Mouse (Mus musculus) heart, postnatal 25 days (tissue): ENCODE data around the gene Gm10112. TPM values are rescaled to one million over a fixed set of nuclear protein-coding genes. Genes with fewer than 3 reads are reported as not detected.

Experiments used
- DNase-seq: peaks from one replicate; pipeline ENCODE4 v3.0.0; 2022; ENCODE audit warnings: low spot score
- intact Hi-C: fragments of 180-260 bp; cut with DNase I; formaldehyde crosslinking; loops from one replicate; pipeline ENCODE4 v1.15.1; 2025
- total RNA-seq, 2 experiments: library from RNA; stranded (reverse); gene quantifications; 2 replicates each; pipeline ENCODE4 v1.2.3; 2021

Gm10112 gene
- not detected for total RNA-seq

DNA sequence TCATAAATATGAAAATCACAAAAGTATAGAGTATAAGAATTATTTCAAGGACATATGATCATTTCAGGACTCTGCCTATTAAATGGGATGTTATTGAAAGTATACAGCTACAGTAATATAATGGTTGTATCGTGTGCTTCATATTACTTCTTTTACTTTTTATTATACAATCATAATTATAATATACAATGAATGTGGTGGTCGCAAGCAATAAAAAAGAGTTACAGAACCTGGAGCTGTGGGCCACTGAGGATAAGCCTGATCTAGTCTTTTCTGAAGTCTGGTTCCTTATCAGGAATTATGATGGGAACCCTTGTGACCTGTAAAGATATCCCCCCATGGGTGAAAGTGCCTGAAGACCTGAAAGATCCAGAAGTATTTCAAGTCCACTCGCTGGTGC is at the start of gene Gm10112:
Gene Gm10112, plus strand, starts transcription at position 301 of the 400 bp plus-strand sequence.
- intact Hi-C loops = no loop called here
- no peak for DNase-seq

DNA sequence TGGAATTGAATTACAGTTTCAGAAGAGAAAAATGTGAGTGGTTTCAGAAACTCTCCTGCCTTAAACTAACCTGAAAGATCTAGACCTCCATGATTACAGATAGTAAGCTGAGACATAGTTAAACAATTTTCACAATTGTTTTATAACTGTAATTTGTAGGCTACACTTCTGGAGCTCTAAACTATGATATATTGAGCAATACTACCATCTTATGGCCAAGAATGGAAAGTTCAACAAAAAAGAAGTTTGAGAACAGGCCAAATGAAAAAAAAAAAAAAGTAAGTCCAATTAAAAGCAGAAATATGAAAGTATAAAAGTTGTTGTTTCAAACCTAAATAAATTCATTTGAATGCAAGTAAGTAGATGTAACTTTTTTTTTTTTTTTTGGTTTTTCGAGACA is 21.4 kb downstream of the Gm10112 start:
- intact Hi-C loops = no loop called here

DNA sequence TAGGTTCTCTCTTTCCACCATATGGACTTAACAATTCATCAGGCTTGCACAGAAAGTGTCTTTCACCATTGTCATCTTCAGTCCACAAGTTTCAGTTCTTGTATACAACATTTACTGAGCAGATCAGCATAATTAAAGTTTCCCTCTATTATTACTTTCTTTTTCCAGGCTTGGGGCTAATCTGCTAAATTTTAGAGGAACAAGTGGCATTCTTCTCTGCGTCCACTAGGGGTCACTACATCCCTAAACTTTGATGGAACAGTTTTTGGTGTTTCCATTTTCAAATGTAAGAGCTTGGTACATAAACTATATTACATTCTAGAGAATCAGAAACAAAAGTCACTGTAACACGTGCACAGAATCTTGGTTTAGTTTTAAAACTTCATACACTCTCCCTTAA is 28.2 kb downstream of the Gm10112 start:
- DNase-seq = no peak
- intact Hi-C loops = no loop called here

More for the DNA sequence above, 21.4 kb downstream of the Gm10112 start:
- DNase-seq = no peak

DNA sequence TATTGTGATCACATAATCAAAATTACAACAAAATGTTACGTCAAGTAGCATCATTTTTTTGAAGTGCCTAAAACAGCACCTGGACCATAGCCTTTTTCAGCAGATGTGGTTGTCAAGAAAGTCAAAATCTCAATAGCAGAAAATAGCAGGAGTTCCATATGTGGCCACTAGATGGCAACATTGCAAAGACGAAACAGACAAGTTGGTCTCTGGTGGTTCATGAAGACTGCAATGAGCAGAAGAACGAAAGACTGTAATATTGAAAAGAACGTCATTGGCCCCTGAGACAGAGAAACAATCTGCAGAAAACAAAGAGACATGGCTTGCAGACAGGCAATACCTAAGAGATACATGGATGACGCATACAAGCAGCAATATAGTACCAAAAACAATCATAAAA is 42.1 kb downstream of the Gm10112 start:
- no peak for DNase-seq
- intact Hi-C loops = no loop called here

Other genes starting within 250 kb of the Gm10112 start
- gene Cylc1, start 57.9 kb upstream of the Gm10112 start, total RNA-seq = not detected